Mouse (Mus musculus) kidney, embryonic 16.5 days (tissue): ENCODE measurements around the gene Slc17a8. TPM values are rescaled to one million over a fixed set of nuclear protein-coding genes. Genes with fewer than 3 reads are reported as not detected.

Source experiments
- ATAC-seq: fragments of 200-750 bp; cut with Nextera tagmentation; 2 replicates; pipeline ENCODE4 v1.8.0; 2017; ENCODE audit warnings: moderate TSS enrichment; ENCODE audit not compliant: low FRiP score, low TSS enrichment
- H3K27ac ChIP-seq: fragments of 300-500 bp; sonication (generic); 2 replicates; pipeline ENCODE4 v1.5.1; 2014; ENCODE audit warnings: low read length
- H3K27me3 ChIP-seq: fragments of 300-500 bp; sonication (generic); 2 replicates; pipeline ENCODE4 v1.6.1; 2014; ENCODE audit warnings: low read length, control low read depth, mixed read lengths; ENCODE audit not compliant: insufficient read depth
- H3K36me3 ChIP-seq: fragments of 300-500 bp; sonication (generic); 2 replicates; pipeline ENCODE4 v1.6.1; 2014; ENCODE audit warnings: low read length, control low read depth, mixed read lengths; ENCODE audit not compliant: insufficient read depth
- H3K4me1 ChIP-seq: fragments of 300-500 bp; sonication (generic); 2 replicates; pipeline ENCODE4 v1.6.1; 2014; ENCODE audit warnings: low read length, control low read depth, mixed read lengths; ENCODE audit not compliant: insufficient read depth
- H3K4me2 ChIP-seq: fragments of 300-500 bp; sonication (generic); replicated peaks from 2 replicates; pipeline ENCODE4 v1.6.1; 2014; ENCODE audit warnings: low read depth, low read length
- H3K4me3 ChIP-seq: fragments of 300-500 bp; sonication (generic); 2 replicates; pipeline ENCODE4 v1.5.1; 2014; ENCODE audit warnings: mild to moderate bottlenecking, low read length
- H3K9ac ChIP-seq: fragments of 300-500 bp; sonication (generic); replicated peaks from 2 replicates; pipeline ENCODE4 v1.6.1; 2014; ENCODE audit warnings: low read length
- H3K9me3 ChIP-seq: fragments of 300-500 bp; sonication (generic); 2 replicates; pipeline ENCODE4 v1.6.1; 2016; ENCODE audit warnings: low read length, control low read depth
- WGBS: fragments of 180-500 bp; shearing (Covaris S2); extraction: QIAGEN DNeasy Blood & Tissue Kit; methylation state at CpG from one replicate; pipeline ENCODE4 v1.1.7; 2014; 5-methylcytosine and 5-hydroxymethylcytosine counted together
- polyA plus RNA-seq: library from polyadenylated mRNA; unstranded; fragments of >200 nt; fragmentation: Nextera tagmentation; extraction: Ambion mirVana; gene quantifications from 2 replicates; pipeline ENCODE4 v1.2.1, GENCODE M21; 2015

Slc17a8 gene
- polyA plus RNA-seq, 1 experiment from 2014 or later, result 1.2 TPM

- ATAC-seq, result no peak
- Histone ChIP-seq H3K27me3 (no peaks in the 10 kb centered on the region), H3K9me3 (no peaks in the 10 kb centered on the region), H3K9ac (no peak overlapping the region), H3K4me1 (no peaks in the 10 kb centered on the region), H3K4me2 (no peak overlapping the region), H3K27ac (no peak overlapping the region), H3K36me3 (no peaks in the 10 kb centered on the region; the same call in none of the 2 replicates), H3K4me3 (no peak overlapping the region)
- WGBS, result 88% methylated on average over 5 of the region's 5 CpGs
Observed at GRCm38 (mm10) chr10:89635018-89635417, 14.0 kb upstream of the Slc17a8 start.

- no peaks in the 10 kb centered on the region for H3K36me3 ChIP-seq
- no peak overlapping the region for H3K27ac ChIP-seq
- H3K4me3 ChIP-seq, result no peak overlapping the region
- no peaks in the 10 kb centered on the region for H3K9me3 ChIP-seq
- H3K4me1 ChIP-seq, result no peaks in the 10 kb centered on the region
- no peak overlapping the region for H3K9ac ChIP-seq
- ATAC-seq, result no peak
- WGBS, result 91% methylated on average over 7 of the region's 7 CpGs
- no peak overlapping the region for H3K4me2 ChIP-seq
- H3K27me3 ChIP-seq, result no peaks in the 10 kb centered on the region
Observed at GRCm38 (mm10) chr10:89633736-89634426, 12.8 kb upstream of the Slc17a8 start.

GRCm38 (mm10) chr10:89633121-89633520 is 12.1 kb upstream of the Slc17a8 start:
- WGBS, result 93% methylated on average over 4 of the region's 4 CpGs
- Histone ChIP-seq H3K36me3 (no peaks in the 10 kb centered on the region), H3K9me3 (no peaks in the 10 kb centered on the region), H3K9ac (no peak overlapping the region), H3K27ac (no peak overlapping the region), H3K4me1 (no peaks in the 10 kb centered on the region), H3K4me3 (no peak overlapping the region), H3K4me2 (no peak overlapping the region), H3K27me3 (no peaks in the 10 kb centered on the region)
- ATAC-seq, result no peak

- WGBS, result 71% methylated on average over 5 of the region's 5 CpGs
- ATAC-seq, result no peak
- Histone ChIP-seq H3K36me3 (no peaks in the 10 kb centered on the region), H3K4me3 (no peak overlapping the region), H3K27ac (no peak overlapping the region), H3K9ac (no peak overlapping the region), H3K27me3 (no peaks in the 10 kb centered on the region), H3K9me3 (no peaks in the 10 kb centered on the region), H3K4me1 (no peaks in the 10 kb centered on the region), H3K4me2 (no peak overlapping the region)
Observed at GRCm38 (mm10) chr10:89631831-89632230, 10.8 kb upstream of the Slc17a8 start.

GRCm38 (mm10) chr10:89630564-89630963 is 9.5 kb upstream of the Slc17a8 start:
- 100% methylated on average over 1 of the region's 1 CpGs for whole genome bisulfite sequencing
- Histone ChIP-seq H3K4me1 (no peaks in the 10 kb centered on the region), H3K9ac (no peak overlapping the region), H3K4me3 (no peak overlapping the region), H3K27me3 (no peaks in the 10 kb centered on the region), H3K4me2 (no peak overlapping the region), H3K36me3 (no peaks in the 10 kb centered on the region), H3K27ac (no peak overlapping the region), H3K9me3 (no peaks in the 10 kb centered on the region)
- ATAC-seq, result no peak

- Histone ChIP-seq H3K9ac (no peak overlapping the region), H3K36me3 (no peaks in the 10 kb centered on the region), H3K27me3 (no peaks in the 10 kb centered on the region), H3K27ac (no peak overlapping the region), H3K4me3 (no peak overlapping the region), H3K4me1 (no peaks in the 10 kb centered on the region), H3K4me2 (no peak overlapping the region), H3K9me3 (no peaks in the 10 kb centered on the region)
- ATAC-seq, result peak; percentile 65; the same call in 1 of the 2 replicates
- WGBS, result 34% methylated on average over 3 of the region's 3 CpGs
Observed at GRCm38 (mm10) chr10:89630052-89630451, 9.0 kb upstream of the Slc17a8 start.

GRCm38 (mm10) chr10:89626714-89627113 is 5.7 kb upstream of the Slc17a8 start:
- WGBS, result 87% methylated on average over 2 of the region's 2 CpGs
- ATAC-seq, result no peak
- H3K36me3 ChIP-seq, result no peaks in the 10 kb centered on the region

GRCm38 (mm10) chr10:89624196-89624595 is 3.1 kb upstream of the Slc17a8 start:
- Histone ChIP-seq H3K4me3 (no peak overlapping the region), H3K27ac (no peak overlapping the region), H3K27me3 (no peaks in the 10 kb centered on the region), H3K36me3 (no peaks in the 10 kb centered on the region), H3K9me3 (no peaks in the 10 kb centered on the region), H3K9ac (no peak overlapping the region), H3K4me1 (no peaks in the 10 kb centered on the region), H3K4me2 (no peak overlapping the region)
- WGBS, result 60% methylated on average over 2 of the region's 2 CpGs
- no peak for ATAC-seq

More at GRCm38 (mm10) chr10:89626714-89627113, 5.7 kb upstream of the Slc17a8 start:
- Histone ChIP-seq H3K4me3 (no peak overlapping the region), H3K9me3 (no peaks in the 10 kb centered on the region), H3K4me2 (no peak overlapping the region), H3K27me3 (no peaks in the 10 kb centered on the region), H3K4me1 (no peaks in the 10 kb centered on the region), H3K9ac (no peak overlapping the region), H3K27ac (no peak overlapping the region)

GRCm38 (mm10) chr10:89599311-89599710 is 21.7 kb downstream of the Slc17a8 start:
- Histone ChIP-seq H3K36me3 (no peaks in the 10 kb centered on the region), H3K9me3 (no peaks in the 10 kb centered on the region), H3K27me3 (no peaks in the 10 kb centered on the region), H3K4me1 (no peaks in the 10 kb centered on the region), H3K4me3 (no peak overlapping the region), H3K9ac (no peak overlapping the region), H3K4me2 (no peak overlapping the region), H3K27ac (no peak overlapping the region)
- ATAC-seq, result no peak
- 73% methylated on average over 5 of the region's 5 CpGs for WGBS

- Histone ChIP-seq H3K9me3 (no peaks in the 10 kb centered on the region), H3K27me3 (no peaks in the 10 kb centered on the region), H3K4me1 (no peaks in the 10 kb centered on the region), H3K27ac (no peak overlapping the region), H3K4me2 (no peak overlapping the region), H3K36me3 (no peaks in the 10 kb centered on the region), H3K4me3 (no peak overlapping the region), H3K9ac (no peak overlapping the region)
- ATAC-seq, result no peak
- WGBS, result 79% methylated on average over 4 of the region's 4 CpGs
Observed at GRCm38 (mm10) chr10:89597275-89597674, 23.8 kb downstream of the Slc17a8 start.
